Mouse (Mus musculus) bone marrow macrophage, adult 2 months (primary cell): ENCODE results near the gene Hdac11. TPM values are rescaled to one million over a fixed set of nuclear protein-coding genes. Genes with fewer than 3 reads are reported as not detected.
"Not testable (repeated sequence)": the region's sequence is repeated elsewhere in the genome, so short reads cannot be mapped to it uniquely, and the experiment has no call there.

Source experiments
- H3K27ac ChIP-seq: 2 replicates; pipeline ENCODE4 v1.5.1; 2012; ENCODE audit warnings: low read depth, low read length; ENCODE audit not compliant: insufficient read depth
- H3K4me1 ChIP-seq: 2 replicates; pipeline ENCODE4 v1.6.1; 2012; ENCODE audit warnings: low read length; ENCODE audit not compliant: control insufficient read depth, insufficient read depth
- H3K4me3 ChIP-seq: 2 replicates; pipeline ENCODE4 v1.5.1; 2012; ENCODE audit warnings: mild to moderate bottlenecking, low read length, moderate library complexity; ENCODE audit not compliant: insufficient read depth
- CTCF ChIP-seq: IDR thresholded peaks from 2 replicates; pipeline ENCODE4 v1.5.1; 2012; ENCODE audit warnings: low read depth, mild to moderate bottlenecking, low read length, moderate library complexity
- POLR2A ChIP-seq: IDR thresholded peaks from 2 replicates; pipeline ENCODE4 v1.6.1; 2012; ENCODE audit warnings: mild to moderate bottlenecking, low read depth, low read length, borderline replicate concordance
- polyA plus RNA-seq: library from polyadenylated mRNA; stranded (reverse); fragments of >200 nt; gene quantifications from 2 replicates; pipeline ENCODE4 v1.2.4, GENCODE M21; 2012; ENCODE audit not compliant: missing spikeins, insufficient read depth, insufficient read length

Gene Hdac11
- polyA plus RNA-seq, 1 experiment = 2.8 TPM

GRCm38 (mm10) chr6:91115863-91116243 lies 40.6 kb upstream of the Hdac11 start:
- no peak for TF ChIP-seq CTCF
- TF ChIP-seq POLR2A = no peak
- no peak overlapping the region for H3K27ac ChIP-seq
- peaks cover 25% of the 10 kb centered on the region for H3K4me1 ChIP-seq
- peak overlapping the region; percentile 91 for H3K4me3 ChIP-seq

- peak within 1 kb of the TSS; percentile 91 for H3K4me3 ChIP-seq
- peak within 1 kb of the TSS; percentile 24; the same call in 1 of the 2 replicates for H3K27ac ChIP-seq
- TF ChIP-seq CTCF (peak; percentile 26; the same call in 1 of the 2 replicates), POLR2A (no peak)
- H3K4me1 ChIP-seq = peaks cover 19% of the 10 kb centered on the region
Measured at GRCm38 (mm10) chr6:91116244-91117145, 40.0 kb upstream of the Hdac11 start, which contains the start of gene Nup210. Gene Nup210, minus strand, starts transcription at chr6:91116829.

DNA sequence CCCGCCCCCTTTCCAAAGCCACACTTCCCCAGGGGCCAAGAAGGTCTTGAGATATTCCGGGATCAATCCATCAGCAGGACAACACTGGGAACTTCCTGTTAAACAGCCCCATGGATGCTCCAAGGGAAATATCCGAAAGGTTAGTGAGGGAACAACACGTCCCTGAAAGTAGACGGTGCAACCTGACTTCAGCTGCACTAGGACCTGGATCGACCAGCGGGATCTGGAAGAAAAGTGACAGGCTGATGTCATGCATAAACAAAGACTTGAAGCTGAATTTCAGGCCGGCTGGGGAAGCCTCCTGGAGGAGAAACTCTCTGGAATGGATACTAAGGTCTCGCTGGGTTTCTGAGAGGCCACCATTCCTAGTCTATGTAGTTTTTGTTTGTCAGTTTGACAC lies 39.3 kb upstream of the Hdac11 start:
- Histone ChIP-seq H3K27ac (no peak overlapping the region), H3K4me3 (peak overlapping the region; percentile 91), H3K4me1 (peaks cover 15% of the 10 kb centered on the region)
- TF ChIP-seq POLR2A (no peak), CTCF (no peak)

DNA sequence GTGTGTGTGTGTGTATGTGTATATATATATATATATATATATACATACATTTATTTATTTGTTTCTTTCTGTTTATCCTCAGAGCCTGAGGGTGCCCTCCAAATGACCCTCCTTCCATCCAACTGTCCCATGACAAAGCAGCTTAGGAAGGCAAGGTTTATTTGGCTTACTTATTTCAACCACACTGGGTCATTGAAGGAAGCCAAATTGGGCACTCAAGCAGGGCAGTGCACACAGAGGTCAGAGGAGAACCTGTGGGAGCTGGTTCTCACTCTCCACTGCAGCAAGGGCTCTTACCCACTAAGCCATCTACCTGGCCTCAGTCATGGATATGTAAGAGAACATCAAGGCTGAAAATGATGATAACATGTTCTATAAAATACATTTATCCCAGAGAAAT lies 37.9 kb upstream of the Hdac11 start:
- no peak overlapping the region for H3K27ac ChIP-seq
- no peak overlapping the region for H3K4me3 ChIP-seq
- H3K4me1 ChIP-seq = peaks cover 15% of the 10 kb centered on the region
- no peak for TF ChIP-seq POLR2A

GRCm38 (mm10) chr6:91120206-91120605 lies 36.3 kb upstream of the Hdac11 start:
- Histone ChIP-seq H3K4me3 (no peak overlapping the region), H3K27ac (no peak overlapping the region), H3K4me1 (peaks cover 7% of the 10 kb centered on the region)
- TF ChIP-seq POLR2A (no peak), CTCF (no peak)

DNA sequence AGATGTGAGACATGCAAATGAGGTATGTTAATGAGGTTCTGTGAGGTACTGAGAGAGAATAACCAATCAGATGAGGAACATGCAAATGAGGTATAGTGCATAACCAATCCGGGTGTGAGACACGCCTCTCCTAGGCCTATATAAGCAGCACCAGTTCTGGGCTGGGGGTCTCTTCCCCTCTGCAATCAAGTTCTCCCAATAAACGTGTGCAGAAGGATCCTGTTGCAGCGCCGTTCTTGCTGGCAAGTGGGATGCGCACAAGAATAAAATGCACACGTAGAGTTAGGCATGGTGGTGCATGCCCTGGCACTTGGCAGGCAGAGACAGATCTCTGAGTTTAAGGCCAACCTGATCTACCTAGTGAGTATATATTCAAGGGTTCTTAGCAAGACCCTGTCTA lies 35.4 kb upstream of the Hdac11 start:
- H3K4me1 ChIP-seq, H3K27ac ChIP-seq: not testable (repeated sequence)

GRCm38 (mm10) chr6:91123453-91123852 lies 33.0 kb upstream of the Hdac11 start:
- H3K4me1 ChIP-seq = no peaks in the 10 kb centered on the region
- H3K4me3 ChIP-seq = no peak overlapping the region
- no peak for TF ChIP-seq POLR2A
- TF ChIP-seq CTCF = no peak
- H3K27ac ChIP-seq = no peak overlapping the region

More for the DNA sequence above, 35.4 kb upstream of the Hdac11 start:
- not testable (repeated sequence) for H3K4me3 ChIP-seq

- Histone ChIP-seq H3K27ac (no peak overlapping the region), H3K4me3 (no peak overlapping the region), H3K4me1 (no peaks in the 10 kb centered on the region)
- TF ChIP-seq CTCF (no peak), POLR2A (no peak)
Measured at GRCm38 (mm10) chr6:91124286-91125227, 31.9 kb upstream of the Hdac11 start.

GRCm38 (mm10) chr6:91125228-91125585 lies 31.3 kb upstream of the Hdac11 start:
- no peak overlapping the region for H3K27ac ChIP-seq
- TF ChIP-seq CTCF (no peak), POLR2A (no peak)
- H3K4me3 ChIP-seq = no peak overlapping the region
- H3K4me1 ChIP-seq = no peaks in the 10 kb centered on the region

DNA sequence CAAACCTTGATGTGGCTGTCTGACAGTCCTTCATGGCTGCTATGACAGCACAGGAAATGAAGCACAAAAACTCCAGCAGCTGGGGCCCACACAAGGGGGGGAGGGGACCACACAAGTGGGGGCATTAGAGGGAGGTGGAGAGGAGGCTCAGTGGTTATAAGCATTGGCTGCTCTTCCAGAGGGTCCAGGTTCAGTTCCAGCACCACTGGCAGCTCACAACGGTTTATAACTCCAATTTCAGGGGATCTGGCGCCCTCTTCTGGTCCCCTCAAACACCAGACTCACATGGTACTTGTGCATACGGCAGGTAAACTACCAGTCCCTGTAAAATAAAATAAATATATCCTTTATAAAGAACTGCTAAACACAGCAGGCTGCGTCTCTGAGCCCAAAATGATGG lies 27.5 kb upstream of the Hdac11 start:
- TF ChIP-seq CTCF (no peak), POLR2A (no peak)
- no peak overlapping the region for H3K4me3 ChIP-seq
- H3K4me1 ChIP-seq = no peaks in the 10 kb centered on the region
- H3K27ac ChIP-seq = no peak overlapping the region
